Mouse (Mus musculus) midbrain, embryonic 11.5 days (tissue): ENCODE data around the gene Rfwd3. TPM values are rescaled to one million over a fixed set of nuclear protein-coding genes. Genes with fewer than 3 reads are reported as not detected.
"Not testable (repeated sequence)": the region's sequence is repeated elsewhere in the genome, so short reads cannot be mapped to it uniquely, and the experiment has no call there.

Experiments used
- ATAC-seq: fragments of 200-750 bp; cut with Nextera tagmentation; 2 replicates; pipeline ENCODE4 v1.8.0; 2017; ENCODE audit warnings: moderate TSS enrichment, moderate library complexity; ENCODE audit not compliant: low FRiP score
- DNase-seq: peaks from one replicate; pipeline ENCODE4 v3.0.0; 2015; ENCODE audit warnings: low spot score; ENCODE audit errors: missing footprints
- H3K27ac ChIP-seq: fragments of 300-500 bp; sonication (generic); 2 replicates; pipeline ENCODE4 v1.5.1; 2014; ENCODE audit warnings: low read depth, low read length
- H3K27me3 ChIP-seq: fragments of 300-500 bp; sonication (generic); 2 replicates; pipeline ENCODE4 v1.6.1; 2014; ENCODE audit warnings: mild to moderate bottlenecking, low read length, moderate library complexity, mixed read lengths; ENCODE audit not compliant: control insufficient read depth, insufficient read depth
- H3K36me3 ChIP-seq: fragments of 300-500 bp; sonication (generic); 2 replicates; pipeline ENCODE4 v1.6.1; 2014; ENCODE audit warnings: mild to moderate bottlenecking, low read length, moderate library complexity, mixed read lengths; ENCODE audit not compliant: control insufficient read depth, insufficient read depth
- H3K4me1 ChIP-seq: fragments of 300-500 bp; sonication (generic); 2 replicates; pipeline ENCODE4 v1.6.1; 2014; ENCODE audit warnings: low read length; ENCODE audit not compliant: control insufficient read depth, insufficient read depth
- H3K4me2 ChIP-seq: fragments of 300-500 bp; sonication (generic); 2 replicates; pipeline ENCODE4 v1.6.1; 2014; ENCODE audit warnings: mild to moderate bottlenecking, moderate library complexity
- H3K4me3 ChIP-seq: fragments of 300-500 bp; sonication (generic); 2 replicates; pipeline ENCODE4 v1.5.1; 2014; ENCODE audit warnings: low read depth, low read length
- H3K9ac ChIP-seq: fragments of 300-500 bp; sonication (generic); 2 replicates; pipeline ENCODE4 v1.6.1; 2014; ENCODE audit warnings: low read length
- H3K9me3 ChIP-seq: fragments of 300-500 bp; sonication (generic); 2 replicates; pipeline ENCODE4 v1.6.1; 2016; ENCODE audit warnings: low read length; ENCODE audit not compliant: control insufficient read depth
- WGBS: fragments of 180-500 bp; shearing (Covaris S2); extraction: QIAGEN DNeasy Blood & Tissue Kit; methylation state at CpG from one replicate; pipeline ENCODE4 v1.1.7; 2014; 5-methylcytosine and 5-hydroxymethylcytosine counted together
- polyA plus RNA-seq: library from polyadenylated mRNA; unstranded; fragments of >200 nt; fragmentation: Nextera tagmentation; extraction: Ambion mirVana; gene quantifications from 2 replicates; pipeline ENCODE4 v1.2.1, GENCODE M21; 2014

The Rfwd3 gene
- polyA plus RNA-seq, 1 experiment from 2014 or later, result 91.4 TPM

DNA sequence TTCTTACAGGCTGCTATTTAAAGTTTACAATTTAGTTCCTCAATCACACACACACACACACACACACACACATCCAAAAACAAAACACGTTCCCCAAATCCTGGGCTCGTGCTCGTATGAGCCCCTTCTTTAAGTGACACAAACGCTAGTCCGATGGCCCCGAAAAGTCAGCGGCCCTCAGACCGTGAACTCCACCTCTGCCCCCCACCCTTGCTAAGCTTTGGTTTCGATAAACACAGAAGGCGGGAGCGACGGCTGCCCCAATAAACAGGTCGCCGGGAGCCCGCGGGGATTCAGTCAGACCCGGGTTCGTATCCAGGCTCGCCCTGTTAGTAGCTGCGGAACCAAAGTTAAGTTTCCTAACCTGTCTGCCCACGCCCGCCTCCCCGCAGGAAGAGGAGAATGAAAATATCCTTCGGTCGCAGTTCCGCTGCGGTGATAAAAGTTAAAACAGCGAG is 630 bp downstream of the Rfwd3 start:
- H3K9ac ChIP-seq, result peak overlapping the region; percentile 82
- peaks cover 5% of the 10 kb centered on the region; the same call in 1 of the 2 replicates for H3K36me3 ChIP-seq
- DNase-seq (peak; percentile 93), ATAC-seq (peak; percentile 8)
- under 1% methylated on average over 28 of the region's 28 CpGs for WGBS
- peaks cover 8% of the 10 kb centered on the region; the same call in 1 of the 2 replicates for H3K4me1 ChIP-seq
- no peaks in the 10 kb centered on the region for H3K27me3 ChIP-seq
- H3K4me3 ChIP-seq, result peak overlapping the region; percentile 76
- no peaks in the 10 kb centered on the region for H3K9me3 ChIP-seq
- H3K4me2 ChIP-seq, result peak overlapping the region; percentile 62
- peak overlapping the region; percentile 67 for H3K27ac ChIP-seq

DNA sequence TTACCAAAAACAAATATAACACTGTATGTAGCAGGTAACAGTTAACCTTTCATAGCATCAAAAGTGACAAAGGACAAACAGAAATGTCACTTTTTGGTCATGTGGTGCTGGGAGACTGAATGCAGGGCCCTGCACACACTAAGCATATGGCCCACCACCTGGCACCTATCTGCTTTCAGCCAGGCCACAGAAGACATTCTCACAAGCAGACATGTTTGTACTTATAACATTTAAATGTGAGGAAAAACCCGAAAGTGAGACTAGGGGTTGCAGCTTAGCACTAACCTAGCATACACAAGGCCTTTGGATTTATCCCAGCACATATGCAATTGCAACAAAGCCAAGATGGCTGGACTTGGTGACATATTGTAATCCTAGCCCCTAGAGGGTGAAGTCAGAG is 2.0 kb downstream of the Rfwd3 start:
- DNase-seq (no peak), ATAC-seq (no peak)
- H3K27me3 ChIP-seq, result no peaks in the 10 kb centered on the region
- 88% methylated on average over 1 of the region's 1 CpGs for WGBS
- H3K4me3 ChIP-seq, result no peak overlapping the region
- no peak overlapping the region for H3K9ac ChIP-seq
- no peak overlapping the region for H3K4me2 ChIP-seq
- H3K4me1 ChIP-seq, result peaks cover 8% of the 10 kb centered on the region; the same call in 1 of the 2 replicates
- H3K27ac ChIP-seq, result no peak overlapping the region
- no peaks in the 10 kb centered on the region for H3K9me3 ChIP-seq
- peaks cover 8% of the 10 kb centered on the region for H3K36me3 ChIP-seq

DNA sequence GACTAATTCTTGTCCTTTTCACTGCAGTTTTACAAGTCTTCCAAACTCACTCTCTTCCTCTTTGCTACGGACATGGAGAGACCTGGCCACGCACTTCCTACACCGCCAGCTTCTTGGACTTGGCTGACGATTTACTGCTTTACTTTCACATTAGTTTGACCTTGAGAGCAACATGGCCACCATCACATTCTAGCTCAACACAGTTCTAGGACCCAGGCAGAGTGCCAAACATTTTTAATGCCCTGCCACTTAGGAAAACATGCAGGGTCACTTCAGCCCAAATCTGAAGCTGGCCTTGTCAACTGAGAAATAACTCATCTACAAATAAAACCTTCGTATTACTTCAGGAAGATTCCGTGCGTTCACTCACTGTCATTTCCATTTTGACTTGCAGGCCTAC is 8.3 kb downstream of the Rfwd3 start:
- peaks cover 28% of the 10 kb centered on the region for H3K36me3 ChIP-seq
- no peaks in the 10 kb centered on the region for H3K4me1 ChIP-seq
- H3K27ac ChIP-seq, result no peak overlapping the region
- no peak overlapping the region for H3K4me3 ChIP-seq
- DNase-seq (no peak), ATAC-seq (no peak)
- H3K4me2 ChIP-seq, result no peak overlapping the region
- no peak overlapping the region for H3K9ac ChIP-seq
- no peaks in the 10 kb centered on the region for H3K9me3 ChIP-seq
- no peaks in the 10 kb centered on the region for H3K27me3 ChIP-seq
- 96% methylated on average over 7 of the region's 7 CpGs for WGBS

DNA sequence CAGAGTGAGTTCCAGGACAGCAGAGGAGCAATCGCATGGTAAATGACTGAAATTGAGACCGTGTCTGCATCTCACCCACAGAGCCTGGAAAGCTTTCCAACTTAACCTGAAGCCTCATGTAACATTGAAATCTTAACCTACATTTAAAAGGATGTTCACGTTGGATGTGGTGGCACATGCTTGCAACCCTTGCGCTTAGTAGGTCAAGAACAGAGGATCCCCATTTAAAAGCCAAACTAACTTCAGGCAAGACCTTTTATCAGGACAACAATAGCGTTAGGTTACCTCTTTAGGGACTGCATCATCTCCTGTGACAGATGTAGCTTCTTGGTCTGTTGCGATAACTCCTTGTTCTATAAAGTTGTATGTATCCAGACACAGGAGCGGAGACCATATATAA is 9.4 kb downstream of the Rfwd3 start:
- WGBS, result 98% methylated on average over 7 of the region's 7 CpGs
- H3K27ac ChIP-seq, result no peak overlapping the region
- H3K4me1 ChIP-seq, result no peaks in the 10 kb centered on the region
- no peaks in the 10 kb centered on the region for H3K9me3 ChIP-seq
- H3K4me2 ChIP-seq, result no peak overlapping the region
- no peak overlapping the region for H3K4me3 ChIP-seq
- H3K36me3 ChIP-seq, result peaks cover 37% of the 10 kb centered on the region
- no peak for ATAC-seq
- DNase-seq, result no peak
- no peaks in the 10 kb centered on the region for H3K27me3 ChIP-seq
- no peak overlapping the region for H3K9ac ChIP-seq

DNA sequence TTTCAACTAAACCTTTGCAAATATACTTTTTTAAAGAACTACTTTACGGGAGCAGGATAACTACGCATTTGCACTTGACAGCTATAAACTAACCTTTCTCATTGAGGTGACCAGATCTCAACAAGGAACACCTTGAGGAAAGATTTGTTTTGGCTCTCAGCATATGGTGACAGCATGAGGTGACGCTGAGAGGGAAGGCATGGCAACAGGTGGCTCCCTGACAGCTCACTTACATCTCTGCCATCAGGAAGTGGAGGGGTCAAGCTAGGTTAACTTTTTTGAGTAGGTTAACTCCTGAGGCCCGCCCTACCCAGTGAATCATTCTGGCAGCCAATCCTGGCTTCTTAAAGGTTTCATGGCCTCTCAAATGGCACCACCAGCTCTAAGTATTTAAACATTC is 14.4 kb downstream of the Rfwd3 start:
- Histone ChIP-seq H3K4me2 (no peak overlapping the region), H3K9ac (no peak overlapping the region), H3K9me3 (no peaks in the 10 kb centered on the region), H3K4me1 (no peaks in the 10 kb centered on the region), H3K27me3 (no peaks in the 10 kb centered on the region), H3K27ac (no peak overlapping the region), H3K36me3 (peaks cover 45% of the 10 kb centered on the region), H3K4me3 (no peak overlapping the region)
- ATAC-seq (no peak), DNase-seq (no peak)
- 96% methylated on average over 4 of the region's 4 CpGs for WGBS

DNA sequence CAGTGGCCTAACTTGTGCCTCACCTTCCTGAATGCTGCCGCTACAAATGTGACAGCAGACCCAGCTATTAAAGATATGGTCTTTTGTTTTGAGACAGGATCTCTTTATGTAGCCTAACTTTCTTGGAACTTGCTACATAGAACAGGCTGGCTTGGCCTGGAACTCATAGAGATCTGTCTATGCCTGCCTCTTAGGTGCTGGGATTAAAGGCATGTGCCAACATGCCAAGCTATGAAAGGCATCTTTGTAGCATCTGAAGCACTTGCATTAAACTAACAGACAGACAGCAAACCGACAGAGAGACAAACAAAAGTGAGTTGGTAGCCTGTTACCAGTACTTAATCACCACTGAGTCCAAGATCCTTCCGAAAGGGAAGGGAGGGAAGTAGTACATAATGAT is 17.9 kb downstream of the Rfwd3 start:
- DNase-seq, result no peak
- H3K36me3 ChIP-seq, result peaks cover 44% of the 10 kb centered on the region

DNA sequence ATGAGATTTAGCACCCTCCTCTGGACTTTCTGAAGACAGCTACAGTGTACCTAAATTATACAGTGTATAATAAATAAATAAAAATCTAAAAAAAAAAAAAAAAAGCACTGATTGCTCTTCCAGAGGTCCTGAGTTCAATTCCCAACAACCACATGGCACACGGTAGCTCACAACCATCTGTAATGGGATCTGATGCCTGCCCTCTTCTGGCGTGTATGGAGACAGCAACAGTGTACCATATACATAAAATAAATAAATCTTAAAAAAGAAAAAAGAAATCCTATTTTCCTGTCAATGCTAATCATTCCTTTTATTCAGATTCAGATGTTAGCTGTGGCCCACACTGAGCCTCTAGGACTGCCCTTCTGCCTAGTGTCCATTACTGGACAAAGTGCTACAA is 31.7 kb downstream of the Rfwd3 start:
- 75% methylated on average over 2 of the region's 2 CpGs for WGBS
- Histone ChIP-seq H3K4me2 (no peak overlapping the region), H3K27me3 (no peaks in the 10 kb centered on the region), H3K4me1 (no peaks in the 10 kb centered on the region), H3K36me3 (peaks cover 4% of the 10 kb centered on the region; the same call in 1 of the 2 replicates), H3K9me3 (no peaks in the 10 kb centered on the region), H3K9ac (no peak overlapping the region), H3K4me3 (no peak overlapping the region), H3K27ac (no peak overlapping the region)
- DNase-seq (no peak), ATAC-seq (no peak)

More for the DNA sequence above, 17.9 kb downstream of the Rfwd3 start:
- no peak overlapping the region for H3K4me2 ChIP-seq
- no peak overlapping the region for H3K4me3 ChIP-seq
- no peaks in the 10 kb centered on the region for H3K9me3 ChIP-seq
- H3K27ac ChIP-seq, result no peak overlapping the region
- H3K4me1 ChIP-seq, result no peaks in the 10 kb centered on the region
- ATAC-seq, result no peak
- H3K27me3 ChIP-seq, result no peaks in the 10 kb centered on the region
- no peak overlapping the region for H3K9ac ChIP-seq
- WGBS, result 93% methylated on average over 3 of the region's 3 CpGs

DNA sequence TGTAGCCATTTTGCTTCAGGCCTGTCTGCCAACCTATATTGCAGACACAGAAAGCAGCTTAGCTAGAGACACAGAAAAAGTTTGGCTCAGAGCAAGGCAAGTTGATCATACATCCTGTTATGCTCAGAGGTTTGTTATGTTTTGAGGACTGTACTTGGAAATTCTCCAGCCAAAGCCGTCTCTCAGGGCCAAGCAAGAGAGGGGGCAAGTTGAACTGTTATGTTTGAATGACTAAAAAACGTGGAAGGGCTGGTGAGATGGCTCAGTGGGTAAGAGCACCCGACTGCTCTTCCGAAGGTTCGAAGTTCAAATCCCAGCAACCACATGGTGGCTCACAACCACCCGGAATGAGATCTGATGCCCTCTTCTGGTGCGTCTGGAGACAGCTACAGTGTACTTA is 33.9 kb downstream of the Rfwd3 start:
- ATAC-seq, H3K4me1 ChIP-seq, H3K4me3 ChIP-seq, H3K4me2 ChIP-seq, H3K9ac ChIP-seq, H3K27ac ChIP-seq, H3K36me3 ChIP-seq, DNase-seq, H3K9me3 ChIP-seq, H3K27me3 ChIP-seq: not testable (repeated sequence)
- WGBS, result 81% methylated on average over 7 of the region's 7 CpGs

DNA sequence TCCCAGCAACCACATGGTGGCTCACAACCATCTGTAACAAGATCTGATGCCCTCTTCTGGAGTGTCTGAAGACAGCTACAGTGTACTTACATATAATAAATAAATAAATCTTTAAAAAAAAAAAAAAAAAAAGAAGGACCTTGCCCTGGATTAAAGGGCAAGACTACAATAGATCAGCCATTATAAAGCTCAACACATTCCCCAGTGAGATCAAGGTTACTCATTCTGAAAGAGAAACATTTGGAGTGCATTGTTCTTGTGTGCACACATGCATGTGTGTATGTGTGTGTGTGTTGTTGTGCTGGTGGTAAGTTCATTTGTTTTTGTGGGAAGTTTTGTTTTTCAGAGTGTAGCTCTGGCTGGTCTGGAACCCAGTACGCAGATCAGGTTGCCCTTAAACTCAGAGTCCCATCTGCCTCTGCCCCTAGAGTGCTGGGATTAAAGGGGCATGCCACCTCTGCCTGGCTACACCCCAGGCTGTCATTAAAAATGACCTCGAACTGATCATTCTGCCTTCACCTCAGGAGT is 35.3 kb downstream of the Rfwd3 start:
- ATAC-seq, result no peak
- Histone ChIP-seq H3K9me3 (no peaks in the 10 kb centered on the region), H3K27me3 (no peaks in the 10 kb centered on the region), H3K4me1 (no peaks in the 10 kb centered on the region), H3K36me3 (no peaks in the 10 kb centered on the region; the same call in 1 of the 2 replicates), H3K4me2 (no peak overlapping the region), H3K9ac (no peak overlapping the region), H3K27ac (no peak overlapping the region), H3K4me3 (no peak overlapping the region)
- WGBS, result 86% methylated on average over 2 of the region's 2 CpGs
- DNase-seq, result peak; percentile 23
